Mouse (Mus musculus): ENCODE data around the gene Dzank1.

DNA sequence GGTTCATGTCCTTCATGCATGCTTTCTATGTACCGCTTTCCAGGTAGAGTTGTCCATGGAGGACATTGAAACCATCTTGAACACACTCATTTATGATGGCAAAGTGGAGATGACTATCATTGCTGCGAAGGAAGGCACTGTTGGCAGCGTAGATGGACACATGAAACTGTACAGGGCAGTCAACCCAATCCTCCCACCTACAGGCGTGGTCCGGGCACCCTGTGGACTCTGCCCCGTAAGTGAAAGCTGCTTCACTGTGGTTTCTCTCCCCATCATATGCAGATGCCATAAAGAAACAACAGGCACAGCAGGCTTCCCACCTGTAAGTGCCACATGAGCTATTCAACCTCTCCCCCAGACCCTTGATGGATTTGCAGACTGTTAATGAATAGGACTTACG lies 9.9 kb upstream of the Dzank1 start:
- TF ChIP-seq CTCF (IDR thresholded peaks at IDR 0.05; ENCODE audit: low read depth) (no peak), EP300 (IDR thresholded peaks at IDR 0.05; ENCODE audit: low read depth) (no peak)
